Mouse (Mus musculus) gastrocnemius, adult 8-10 months (tissue): ENCODE results near the gene Iqce. TPM values are rescaled to one million over a fixed set of nuclear protein-coding genes. Genes with fewer than 3 reads are reported as not detected.

Experiments used
- DNase-seq, 2 experiments: peaks; one replicate each; pipeline ENCODE4 v3.0.0; 2022; ENCODE audit warnings: low spot score in 2 of 2
- total RNA-seq, 4 experiments: library from RNA; stranded (reverse); gene quantifications; 2 replicates each; pipeline ENCODE4 v1.2.4; 2022

The Iqce gene
- total RNA-seq, 4 experiments from 2014 or later, result 1.0 to 2.9 (median 1.4) TPM

GRCm38 (mm10) chr5:140615321-140616109, 86.7 kb downstream of the Iqce start:
- no peak for DNase-seq

GRCm38 (mm10) chr5:140614837-140615236, 87.3 kb downstream of the Iqce start:
- DNase-seq, result no peak

DNA sequence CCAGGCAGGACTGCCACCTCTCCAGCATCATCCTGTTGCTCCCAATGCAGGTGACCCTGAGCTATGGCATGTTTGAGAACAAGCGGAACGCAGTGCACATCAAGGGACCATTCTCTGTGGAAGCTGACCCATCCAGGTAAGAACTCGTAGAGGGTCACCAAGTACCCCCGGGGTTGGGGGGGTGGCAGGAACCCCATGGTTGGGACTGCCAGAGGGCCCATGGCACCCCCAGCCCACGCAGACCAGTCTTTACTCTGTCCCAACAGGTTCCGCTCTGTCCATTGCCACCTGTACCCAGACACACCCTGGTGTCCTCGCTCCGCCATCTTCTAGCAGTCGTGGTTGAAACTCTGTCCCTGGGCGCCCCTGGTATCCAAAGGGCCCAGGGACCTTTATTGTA, 88.0 kb downstream of the Iqce start:
- DNase-seq, result no peak

DNA sequence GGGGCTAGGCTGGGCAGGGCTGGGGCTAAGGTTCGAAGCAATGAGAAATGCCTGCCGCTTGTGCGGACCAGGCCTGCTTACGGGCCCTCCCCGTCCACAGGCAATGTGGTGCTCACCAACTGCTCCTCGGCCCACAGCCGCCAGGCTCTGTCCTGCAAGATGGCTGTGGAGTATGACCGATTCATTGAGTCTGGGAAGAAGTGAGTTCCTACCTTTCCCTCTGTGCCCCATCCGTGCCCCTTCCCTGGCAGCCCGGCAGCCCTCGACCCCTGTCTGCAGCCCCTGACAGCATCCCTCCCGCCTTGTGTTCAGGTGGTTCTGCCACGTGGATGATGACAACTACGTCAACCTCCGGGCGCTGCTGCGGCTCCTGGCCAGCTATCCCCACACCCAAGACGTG, 90.0 kb downstream of the Iqce start:
- no peak for DNase-seq

Other genes with a start within 250 kb of the Iqce start
- gene Chst12, start 196.8 kb downstream of the Iqce start, total RNA-seq, result 1 to 10 TPM; 2.4 to 5.2 (median 3.5) TPM
- not detected for gene Grifin, start 137.3 kb downstream of the Iqce start, total RNA-seq
- 1 to 10 TPM; 2.0 to 2.9 (median 2.4) TPM for gene Lfng, start 95.1 kb downstream of the Iqce start, total RNA-seq
- gene Ttyh3, start 53.3 kb downstream of the Iqce start, total RNA-seq, result 1 to 10 TPM; 2.6 to 5.2 (median 3.4) TPM
- gene Brat1, start 2.6 kb upstream of the Iqce start, total RNA-seq, result 1 to 10 TPM; 4.6 to 5.8 (median 5.2) TPM
- under 1 TPM in 3 of 4 experiments, not detected in 1; 0.12 to 0.18 (median 0.17) TPM for gene Amz1, start 21.7 kb upstream of the Iqce start, total RNA-seq
- gene Gna12, start 128.1 kb upstream of the Iqce start, total RNA-seq, result 10 to 100 TPM; 21.4 to 30.8 (median 24.5) TPM